Mouse (Mus musculus): ENCODE measurements around the gene Trim24. TPM values are rescaled to one million over a fixed set of nuclear protein-coding genes. Genes with fewer than 3 reads are reported as not detected.
A peak's percentile ranks its signal among the peaks of the same experiment; 100 is the strongest.

Gene Trim24
- polyA plus RNA-seq, 1 experiment from 2014 or later: 20.0 TPM

DNA sequence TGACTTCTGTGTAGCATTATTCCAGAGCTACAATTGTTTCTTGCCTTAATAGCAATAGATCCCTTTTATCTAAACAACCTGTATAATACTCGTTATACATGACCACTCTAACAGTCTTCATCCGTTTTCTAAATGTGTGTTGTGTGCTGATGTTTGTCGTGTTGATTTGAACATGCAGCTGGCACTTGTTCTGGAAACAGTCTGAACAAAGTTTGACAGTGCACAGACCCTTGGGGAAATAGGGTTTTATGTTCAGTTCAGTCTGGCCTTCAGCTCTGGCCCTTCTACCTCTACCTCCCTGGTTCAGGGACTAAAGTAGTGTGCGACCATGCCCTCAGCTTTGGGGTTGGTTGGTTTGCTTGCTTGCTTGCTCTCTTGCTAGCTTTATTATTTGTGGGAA lies 96.8 kb downstream of the Trim24 start:
- H3K9ac ChIP-seq: no peak overlapping the region
- H3K27ac ChIP-seq (ENCODE audit: low read depth): no peak overlapping the region
- H3K27me3 ChIP-seq (ENCODE audit: insufficient read depth, low read length): no peaks in the 10 kb centered on the region
- ATAC-seq (ENCODE audit: insufficient read depth) (no peak), DNase-seq (no peak)
- H3K4me3 ChIP-seq (ENCODE audit: low read depth, low read length): no peak overlapping the region
- no peak for TF ChIP-seq CTCF (IDR thresholded peaks at IDR 0.05; ENCODE audit: low read depth)
- 88% methylated on average over 4 of the region's 4 CpGs for WGBS
- no peaks in the 10 kb centered on the region for H3K9me3 ChIP-seq (ENCODE audit: low read depth, low read length)
- peaks cover 52% of the 10 kb centered on the region for H3K36me3 ChIP-seq (ENCODE audit: insufficient read depth)
- no peaks in the 10 kb centered on the region for H3K4me1 ChIP-seq (ENCODE audit: insufficient read depth)
- H3K4me2 ChIP-seq: no peak overlapping the region

DNA sequence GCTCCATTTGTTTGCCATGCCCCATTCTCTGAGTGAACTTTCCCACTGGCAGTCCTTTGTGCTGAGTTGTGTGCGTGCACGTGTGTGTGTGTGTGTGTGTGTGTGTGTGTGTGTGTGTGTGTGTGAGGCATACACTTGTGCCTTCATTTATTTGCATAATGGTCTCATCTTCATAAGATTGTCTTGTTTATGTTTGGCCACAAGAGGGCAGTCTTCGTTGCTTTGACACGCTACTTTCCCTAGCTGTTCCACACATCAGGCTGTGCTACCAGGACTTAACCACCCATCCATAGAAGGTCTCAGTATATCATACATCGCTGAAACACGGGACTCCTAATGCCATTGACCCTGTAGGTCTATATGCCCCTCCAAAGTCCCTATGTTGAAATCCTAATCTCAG lies 136.8 kb downstream of the Trim24 start:
- no peak overlapping the region for H3K4me3 ChIP-seq (ENCODE audit: low read depth, low read length)
- H3K36me3 ChIP-seq (ENCODE audit: insufficient read depth): no peaks in the 10 kb centered on the region
- peak; percentile 88 for DNase-seq
- H3K4me1 ChIP-seq (ENCODE audit: insufficient read depth): no peaks in the 10 kb centered on the region
- ATAC-seq (ENCODE audit: insufficient read depth): peak; percentile 60; the same call in 1 of the 2 replicates
- H3K27me3 ChIP-seq (ENCODE audit: insufficient read depth, low read length): no peaks in the 10 kb centered on the region
- no peak overlapping the region for H3K9ac ChIP-seq
- no peak overlapping the region for H3K27ac ChIP-seq (ENCODE audit: low read depth)
- TF ChIP-seq CTCF (IDR thresholded peaks at IDR 0.05; ENCODE audit: low read depth): peak; percentile 83
- 9% methylated on average over 6 of the region's 6 CpGs for WGBS
- H3K9me3 ChIP-seq (ENCODE audit: low read depth, low read length): no peaks in the 10 kb centered on the region
- H3K4me2 ChIP-seq: no peak overlapping the region

DNA sequence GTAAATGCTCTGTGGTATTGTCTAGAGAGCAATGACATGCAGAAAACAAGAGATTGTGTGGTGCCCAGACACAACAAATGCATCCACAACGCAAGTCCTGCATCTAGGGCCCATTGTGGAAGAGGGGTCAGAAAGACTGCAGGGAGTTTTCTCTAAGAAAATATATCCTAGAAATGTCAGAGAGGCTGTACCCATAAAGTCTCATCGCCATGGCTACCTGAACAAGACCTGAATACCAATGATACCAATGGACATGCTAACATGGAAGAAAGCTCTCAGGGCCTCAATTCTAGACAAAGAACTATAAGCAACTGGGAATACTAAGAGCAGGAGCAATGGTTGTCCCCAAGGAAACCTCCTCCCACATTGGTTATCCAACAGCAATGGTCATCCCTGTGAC lies 142.2 kb downstream of the Trim24 start:
- Histone ChIP-seq H3K4me3 (ENCODE audit: low read depth, low read length) (no peak overlapping the region), H3K27ac (ENCODE audit: low read depth) (no peak overlapping the region), H3K9me3 (ENCODE audit: low read depth, low read length) (no peaks in the 10 kb centered on the region), H3K27me3 (ENCODE audit: insufficient read depth, low read length) (no peaks in the 10 kb centered on the region), H3K4me1 (ENCODE audit: insufficient read depth) (no peaks in the 10 kb centered on the region), H3K9ac (no peak overlapping the region), H3K36me3 (ENCODE audit: insufficient read depth) (no peaks in the 10 kb centered on the region), H3K4me2 (no peak overlapping the region)
- TF ChIP-seq CTCF (IDR thresholded peaks at IDR 0.05; ENCODE audit: low read depth): no peak
- ATAC-seq (ENCODE audit: insufficient read depth) (no peak), DNase-seq (no peak)
- whole genome bisulfite sequencing: 84% methylated on average over 2 of the region's 2 CpGs

Other genes starting within 250 kb of the Trim24 start
- gene Svopl, start 176.2 kb downstream of the Trim24 start, polyA plus RNA-seq (2014; fragmentation: Nextera tagmentation; extraction: Ambion mirVana): 0.43 and 0.80 TPM in 2 replicates
- gene Tmem213, start 238.4 kb downstream of the Trim24 start, polyA plus RNA-seq (2014; fragmentation: Nextera tagmentation; extraction: Ambion mirVana): 4.4 and 5.9 TPM in 2 replicates

Data from lung, embryonic 14.5 days (tissue).